Mouse (Mus musculus) kidney, adult 2 months (tissue): Measurements from ENCODE around the gene Fgfbp1.

Source experiments
- CTCF ChIP-seq: fragments of 200-500 bp; conservative IDR thresholded peaks from 2 replicates; pipeline ENCODE4 v1.5.1; 2011; ENCODE audit warnings: low read depth, mild to moderate bottlenecking, control low read depth, low read length, moderate library complexity, mixed read lengths; ENCODE audit not compliant: insufficient read depth, insufficient read length
- POLR2A ChIP-seq: fragments of 200-500 bp; IDR thresholded peaks from one replicate; pipeline ENCODE4 v1.6.1; 2011; ENCODE audit warnings: low read depth, low read length, control low read depth

DNA sequence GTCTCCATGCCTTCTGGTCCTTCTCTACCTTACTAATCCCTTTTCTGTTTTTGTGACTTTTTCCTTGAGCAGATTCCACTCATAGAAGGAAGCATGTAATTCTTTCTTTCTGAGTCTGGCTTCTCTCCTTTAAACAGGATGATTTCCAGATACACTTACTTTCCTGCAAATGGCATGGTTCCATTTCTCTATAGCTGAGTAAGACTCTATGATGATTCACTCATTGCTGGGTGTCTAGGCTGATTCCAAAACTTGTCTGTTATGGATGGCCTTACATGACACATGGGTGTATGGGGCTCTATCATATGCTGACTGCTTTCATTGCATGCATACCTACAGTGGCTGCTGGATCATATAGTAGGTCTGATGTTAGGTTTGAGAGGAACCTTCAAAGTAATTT, 4.6 kb upstream of the Fgfbp1 start:
- TF ChIP-seq CTCF (no peak), POLR2A (no peak)
